10 mouse cellular contexts compared by ENCODE assay signal in the genomic region with DNA sequence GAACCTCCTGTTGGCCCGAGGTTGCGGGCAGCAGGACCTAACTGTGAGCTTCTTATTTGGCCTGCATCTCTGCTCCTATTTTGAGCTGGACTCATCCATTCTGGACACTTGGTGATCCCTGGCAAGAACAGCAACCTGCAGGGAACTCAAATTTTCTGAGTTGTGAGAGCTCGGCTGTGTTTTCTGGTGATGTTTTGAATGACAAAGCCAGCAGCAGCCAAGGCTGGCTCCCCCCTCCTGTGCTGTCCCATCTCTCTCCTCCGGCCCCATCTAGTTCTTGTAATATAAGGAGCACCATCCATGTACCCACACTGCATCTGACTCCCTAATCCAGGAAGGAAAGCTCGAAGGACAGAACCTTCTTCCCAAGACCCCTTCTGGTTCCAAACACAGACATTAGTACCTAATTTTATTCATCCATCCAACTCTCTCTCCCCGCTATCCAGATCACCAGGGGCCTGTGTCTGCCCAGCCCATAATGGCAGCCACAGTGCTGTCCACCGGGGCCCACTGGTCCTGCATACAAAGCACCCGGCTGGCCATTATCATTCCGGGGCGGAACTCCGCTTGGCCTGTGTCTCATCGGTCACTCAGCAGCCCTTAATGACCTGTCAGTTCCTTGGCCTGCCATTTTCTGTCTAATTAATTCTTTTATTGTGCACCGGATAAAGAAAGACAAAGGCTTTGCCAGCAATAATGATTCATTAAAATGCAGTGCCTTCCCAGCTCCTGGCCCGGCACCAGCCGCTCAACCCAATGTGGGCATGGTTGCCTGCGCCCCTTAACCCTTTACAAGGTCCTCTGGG. TPM values are rescaled to one million over a fixed set of nuclear protein-coding genes. Genes with fewer than 3 reads are reported as not detected.
DNase-seq lines count a peak whose midpoint lies in the region; ATAC-seq lines count a peak whose summit lies in the region.
"Had no signal": no experiment of that assay in that cellular context is flagged by ENCODE, and none has a peak within 500 bp of the region (broad histone marks: within the 10 kb centered on the region; RNA-seq: fewer than 3 reads in every experiment).

No protein-coding gene starts in this region.

- H3K4me3 ChIP-seq in forebrain, embryonic 14.5 days (ENCODE audit: low read depth, low read length), result no peak overlapping the region
- H3K4me3 ChIP-seq in neural tube, embryonic 15.5 days (replicated peaks), result no peak overlapping the region
- H3K4me3 ChIP-seq: liver, embryonic 13.5 days had no signal

- DNase-seq in cerebellum, adult 9-10 months, result peak; percentile 48
- DNase-seq in cerebellum, adult 11 months, result no peak
- peak; percentile 94 for DNase-seq in forebrain, embryonic 14.5 days (ENCODE audit: low spot score)
- peak; percentile 60 to 87 for DNase-seq in layer of hippocampus, postnatal 14 days (ENCODE audit: low spot score in 2 of 2)
- DNase-seq in ovary, postnatal 10 days (ENCODE audit: low spot score), result no peak
- DNase-seq in B cell, adult 2 months, result no peak
- DNase-seq in spleen, postnatal 4 days (ENCODE audit: low spot score in 2 of 2), result no peak
- DNase-seq: heart, postnatal 14 days; liver, embryonic 13.5 days had no signal

- peak overlapping the region; percentile 0; the same call in 1 of the 2 replicates for H3K4me2 ChIP-seq in forebrain, embryonic 14.5 days (ENCODE audit: low read length)
- no peak overlapping the region for H3K4me2 ChIP-seq in neural tube, embryonic 15.5 days
- H3K4me2 ChIP-seq: liver, embryonic 13.5 days had no signal

- 5% methylated on average over 16 of the region's 16 CpGs for WGBS in forebrain, embryonic 14.5 days
- 21% methylated on average over 16 of the region's 16 CpGs for WGBS in neural tube, embryonic 15.5 days

- ATAC-seq in forebrain, embryonic 14.5 days, result peak; percentile 90
- peak; percentile 82 for ATAC-seq in neural tube, embryonic 15.5 days (ENCODE audit: low FRiP score)

- peak overlapping the region; percentile 2; the same call in 1 of the 2 replicates for H3K9ac ChIP-seq in forebrain, embryonic 14.5 days (ENCODE audit: low read length)
- H3K9ac ChIP-seq in neural tube, embryonic 15.5 days (replicated peaks), result no peak overlapping the region
- H3K9ac ChIP-seq: liver, embryonic 13.5 days had no signal

- peak overlapping the region; percentile 90 for H3K27ac ChIP-seq in forebrain, embryonic 14.5 days (ENCODE audit: low read depth, low read length)
- H3K27ac ChIP-seq in neural tube, embryonic 15.5 days (replicated peaks), result peak overlapping the region; percentile 76
- H3K27ac ChIP-seq: liver, embryonic 13.5 days had no signal

- peaks cover 52% of the 10 kb centered on the region for H3K4me1 ChIP-seq in forebrain, embryonic 14.5 days (ENCODE audit: control insufficient read depth, insufficient read depth, low read length)
- peaks cover 43% of the 10 kb centered on the region for H3K4me1 ChIP-seq in neural tube, embryonic 15.5 days
- H3K4me1 ChIP-seq: liver, embryonic 13.5 days had no signal

- H3K36me3 ChIP-seq in forebrain, embryonic 14.5 days (ENCODE audit: control insufficient read depth, insufficient read depth, low read length), result no peaks in the 10 kb centered on the region
- no peaks in the 10 kb centered on the region for H3K36me3 ChIP-seq in neural tube, embryonic 15.5 days
- H3K36me3 ChIP-seq: liver, embryonic 13.5 days had no signal

- no peaks in the 10 kb centered on the region for H3K27me3 ChIP-seq in forebrain, embryonic 14.5 days (replicated peaks; ENCODE audit: control insufficient read depth, insufficient read depth, low read length)
- no peaks in the 10 kb centered on the region for H3K27me3 ChIP-seq in neural tube, embryonic 15.5 days (replicated peaks)

- no peaks in the 10 kb centered on the region for H3K9me3 ChIP-seq in forebrain, embryonic 14.5 days (replicated peaks; ENCODE audit: control insufficient read depth, low read length)
- no peaks in the 10 kb centered on the region for H3K9me3 ChIP-seq in neural tube, embryonic 15.5 days (replicated peaks)
- H3K9me3 ChIP-seq: liver, embryonic 13.5 days had no signal

RNA-seq across cellular contexts. Expression of gene Sox8, which starts 9.1 kb away (rescaled TPM):
- polyA plus RNA-seq in forebrain, embryonic 14.5 days (2014; fragmentation: Nextera tagmentation; extraction: Ambion mirVana), result 17.6 and 20.8 TPM in 2 replicates
- 10 to 100 TPM; 78.2 to 81.1 TPM for total RNA-seq in layer of hippocampus, postnatal 14 days (2021)
- polyA plus RNA-seq in neural tube, embryonic 15.5 days (2015; fragmentation: Nextera tagmentation; extraction: Ambion mirVana), result 16.0 and 16.9 TPM in 2 replicates

RNA-seq across cellular contexts. Expression of gene Lmf1, which starts 17.5 kb away (rescaled TPM):
- 18.8 and 19.1 TPM in 2 replicates for polyA plus RNA-seq in forebrain, embryonic 14.5 days (2014; fragmentation: Nextera tagmentation; extraction: Ambion mirVana)
- 10 to 100 TPM; 26.2 to 27.2 TPM for total RNA-seq in layer of hippocampus, postnatal 14 days (2021)
- polyA plus RNA-seq in neural tube, embryonic 15.5 days (2015; fragmentation: Nextera tagmentation; extraction: Ambion mirVana), result 26.2 and 26.9 TPM in 2 replicates

Comparison
In these comparisons a context has a peak if more than half of its experiments do, and no peak if none do; other contexts are left out.
1. DNase-seq: peak in cerebellum, adult 9-10 months (single experiment), forebrain, embryonic 14.5 days (single experiment) and layer of hippocampus, postnatal 14 days (2 of 2); none in cerebellum, adult 11 months (single experiment), ovary, postnatal 10 days (single experiment), B cell, adult 2 months (0 of 2) and spleen, postnatal 4 days (0 of 2).